Mouse (Mus musculus): ENCODE results near the gene Exoc4. TPM values are rescaled to one million over a fixed set of nuclear protein-coding genes. Genes with fewer than 3 reads are reported as not detected.

Exoc4 gene
- total RNA-seq, 4 experiments from 2014 or later: 44.3 to 49.6 (median 45.2) TPM

- no peak for DNase-seq (ENCODE audit: low spot score in 2 of 2)
Measured at GRCm38 (mm10) chr6:33836048-33836780, 587.3 kb downstream of the Exoc4 start.

GRCm38 (mm10) chr6:33842901-33843300 lies 594.0 kb downstream of the Exoc4 start:
- DNase-seq (ENCODE audit: low spot score in 2 of 2): no peak

GRCm38 (mm10) chr6:33859049-33859448 lies 610.2 kb downstream of the Exoc4 start:
- no peak for DNase-seq (ENCODE audit: low spot score in 2 of 2)

- no peak for DNase-seq (ENCODE audit: low spot score in 2 of 2)
Measured at GRCm38 (mm10) chr6:33865752-33866151, 616.9 kb downstream of the Exoc4 start.

- DNase-seq (ENCODE audit: low spot score in 2 of 2): no peak
Measured at GRCm38 (mm10) chr6:33866901-33867580, 618.2 kb downstream of the Exoc4 start.

- no peak for DNase-seq (ENCODE audit: low spot score in 2 of 2)
Measured at GRCm38 (mm10) chr6:33869251-33869650, 620.4 kb downstream of the Exoc4 start.

- DNase-seq (ENCODE audit: low spot score in 2 of 2): no peak
Measured at GRCm38 (mm10) chr6:33870468-33871142, 621.7 kb downstream of the Exoc4 start.

GRCm38 (mm10) chr6:33871286-33871685 lies 622.4 kb downstream of the Exoc4 start:
- no peak for DNase-seq (ENCODE audit: low spot score in 2 of 2)

GRCm38 (mm10) chr6:33872192-33872591 lies 623.3 kb downstream of the Exoc4 start:
- no peak for DNase-seq (ENCODE audit: low spot score in 2 of 2)

GRCm38 (mm10) chr6:33873000-33873399 lies 624.1 kb downstream of the Exoc4 start:
- DNase-seq (ENCODE audit: low spot score in 2 of 2): no peak

- DNase-seq (ENCODE audit: low spot score in 2 of 2): no peak
Measured at GRCm38 (mm10) chr6:33874291-33875014, 625.6 kb downstream of the Exoc4 start.

GRCm38 (mm10) chr6:33884141-33884683 lies 635.3 kb downstream of the Exoc4 start:
- DNase-seq (ENCODE audit: low spot score in 2 of 2): no peak

GRCm38 (mm10) chr6:33886941-33887340 lies 638.1 kb downstream of the Exoc4 start:
- no peak for DNase-seq (ENCODE audit: low spot score in 2 of 2)

GRCm38 (mm10) chr6:33890926-33891325 lies 642.0 kb downstream of the Exoc4 start:
- DNase-seq (ENCODE audit: low spot score in 2 of 2): no peak

GRCm38 (mm10) chr6:33892142-33892541 lies 643.3 kb downstream of the Exoc4 start:
- DNase-seq (ENCODE audit: low spot score in 2 of 2): no peak

GRCm38 (mm10) chr6:33899973-33900372 lies 651.1 kb downstream of the Exoc4 start:
- no peak for DNase-seq (ENCODE audit: low spot score in 2 of 2)

GRCm38 (mm10) chr6:33900615-33901014 lies 651.7 kb downstream of the Exoc4 start:
- no peak for DNase-seq (ENCODE audit: low spot score in 2 of 2)

GRCm38 (mm10) chr6:33905099-33905498 lies 656.2 kb downstream of the Exoc4 start:
- no peak for DNase-seq (ENCODE audit: low spot score in 2 of 2)

GRCm38 (mm10) chr6:33910671-33911070 lies 661.8 kb downstream of the Exoc4 start:
- DNase-seq (ENCODE audit: low spot score in 2 of 2): no peak

- DNase-seq (ENCODE audit: low spot score in 2 of 2): no peak
Measured at GRCm38 (mm10) chr6:33913072-33913471, 664.2 kb downstream of the Exoc4 start.

GRCm38 (mm10) chr6:33913486-33913885 lies 664.6 kb downstream of the Exoc4 start:
- DNase-seq (ENCODE audit: low spot score in 2 of 2): no peak
